Mouse (Mus musculus): ENCODE results near the gene Arhgap17. TPM values are rescaled to one million over a fixed set of nuclear protein-coding genes. Genes with fewer than 3 reads are reported as not detected.

Arhgap17 gene
- total and polyA plus RNA-seq, 2 experiments from 2014 or later = 5.4 to 8.1 TPM

DNA sequence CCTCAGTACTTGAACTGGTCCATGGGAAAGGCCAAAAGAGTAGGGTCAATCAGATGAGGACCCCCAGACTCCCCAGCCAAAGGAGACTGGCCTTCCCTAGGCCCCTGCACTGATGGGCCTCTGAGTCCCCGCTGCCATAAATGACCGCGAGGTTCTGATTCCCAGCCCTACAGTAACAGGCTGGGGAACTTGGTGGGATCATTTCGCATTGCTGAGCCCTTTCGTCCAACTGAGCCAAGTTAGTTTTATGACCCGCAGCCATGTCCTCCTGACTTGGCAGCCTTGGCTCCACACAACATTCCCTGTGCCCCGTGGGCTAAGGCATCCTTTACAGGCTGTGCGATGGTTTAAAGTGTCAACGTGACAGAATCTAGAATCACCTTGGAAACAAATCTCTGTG, 985 bp upstream of the Arhgap17 start:
- ATAC-seq (no peak), DNase-seq (no peak)
- H3K27me3 ChIP-seq (ENCODE audit: insufficient read depth, low read length) = no peaks in the 10 kb centered on the region
- peak overlapping the region; percentile 68; the same call in 1 of the 2 replicates for H3K9ac ChIP-seq
- H3K4me2 ChIP-seq (ENCODE audit: low read depth) = peak overlapping the region; percentile 95
- H3K27ac ChIP-seq (ENCODE audit: low read depth, low read length) = no peak overlapping the region
- WGBS = 42% methylated on average over 9 of the region's 9 CpGs
- no peaks in the 10 kb centered on the region for H3K36me3 ChIP-seq (ENCODE audit: insufficient read depth)
- H3K4me1 ChIP-seq (ENCODE audit: insufficient read depth) = peaks cover 8% of the 10 kb centered on the region; the same call in 1 of the 2 replicates
- TF ChIP-seq CTCF (IDR thresholded peaks at IDR 0.05; ENCODE audit: low read depth) = no peak
- peak overlapping the region; percentile 87 for H3K4me3 ChIP-seq (ENCODE audit: low read depth, low read length)
- H3K9me3 ChIP-seq (ENCODE audit: low read length) = no peaks in the 10 kb centered on the region

DNA sequence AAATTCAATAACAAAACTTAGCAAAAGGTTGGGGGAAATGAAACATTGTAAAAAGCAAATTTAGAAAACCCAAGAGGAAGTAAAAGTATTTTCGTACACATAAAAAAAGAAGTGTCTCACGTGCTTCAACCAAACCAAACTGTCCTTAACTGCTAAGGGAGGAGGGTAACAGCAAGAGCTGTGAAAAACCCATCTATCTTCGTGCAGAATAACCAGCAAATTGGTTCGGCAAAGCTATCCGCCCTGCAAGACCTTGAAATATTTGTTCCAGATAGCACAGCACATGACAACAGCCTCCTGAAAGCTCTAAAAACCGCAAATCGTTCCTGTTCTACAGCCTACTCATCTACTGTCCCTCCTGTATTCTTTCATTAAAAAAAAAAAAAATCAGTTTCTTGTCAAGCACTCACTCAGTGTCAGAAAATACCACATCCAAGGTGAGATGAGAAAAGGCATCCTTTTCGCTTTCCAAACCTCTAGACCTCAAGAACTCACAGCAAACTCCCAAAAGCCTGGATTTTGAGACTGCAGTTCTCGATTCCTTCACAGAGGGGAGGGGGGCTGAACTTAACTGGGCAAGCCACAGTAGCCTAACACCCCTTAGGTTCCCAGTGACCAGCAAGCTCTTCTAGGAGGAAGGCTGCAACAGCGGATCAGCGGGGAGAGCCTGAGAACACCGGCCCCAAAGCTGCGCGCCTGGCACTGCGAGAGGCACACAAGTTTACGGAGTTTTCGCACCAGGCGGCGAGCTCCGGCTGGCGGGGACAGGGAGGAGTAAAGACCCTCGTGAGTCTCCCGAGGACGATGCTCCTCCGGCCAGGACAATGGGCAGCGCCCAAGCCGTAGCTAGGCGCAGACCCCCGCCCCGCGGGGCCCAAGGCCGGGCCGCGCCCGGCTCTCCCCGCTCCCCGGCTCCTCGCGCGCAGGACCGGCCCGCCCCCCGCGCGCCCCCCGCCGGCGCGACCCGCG, 653 bp downstream of the Arhgap17 start:
- 2% methylated on average over 50 of the region's 51 CpGs for WGBS

DNA sequence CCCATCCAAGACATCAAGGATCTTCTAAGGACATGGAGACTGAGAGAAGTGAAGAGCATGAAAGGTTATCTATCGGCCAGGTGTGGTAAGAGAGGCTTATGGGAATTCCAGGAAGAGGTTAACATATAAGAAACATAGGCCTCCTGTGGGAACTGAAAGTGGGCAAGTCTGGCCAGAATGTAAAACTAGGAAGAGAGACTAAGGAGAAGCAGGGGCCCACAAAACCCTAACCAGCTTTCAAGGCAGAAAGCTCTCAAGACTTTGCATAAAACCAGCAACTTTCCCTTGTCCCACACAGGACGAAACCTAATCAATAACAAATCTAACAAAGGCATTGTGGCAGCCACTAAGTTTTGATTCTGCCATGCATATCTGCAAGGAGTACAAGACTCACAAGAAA, 1.5 kb downstream of the Arhgap17 start:
- Histone ChIP-seq H3K27ac (ENCODE audit: low read depth, low read length) (no peak overlapping the region), H3K4me2 (ENCODE audit: low read depth) (peak overlapping the region; percentile 95), H3K9me3 (ENCODE audit: low read length) (no peaks in the 10 kb centered on the region), H3K4me1 (ENCODE audit: insufficient read depth) (peaks cover 8% of the 10 kb centered on the region; the same call in 1 of the 2 replicates), H3K27me3 (ENCODE audit: insufficient read depth, low read length) (no peaks in the 10 kb centered on the region), H3K9ac (no peak overlapping the region), H3K36me3 (ENCODE audit: insufficient read depth) (no peaks in the 10 kb centered on the region), H3K4me3 (ENCODE audit: low read depth, low read length) (no peak overlapping the region)
- 69% methylated on average over 2 of the region's 2 CpGs for WGBS
- DNase-seq (no peak), ATAC-seq (no peak)
- TF ChIP-seq CTCF (IDR thresholded peaks at IDR 0.05; ENCODE audit: low read depth) = no peak

More for the DNA sequence above, 653 bp downstream of the Arhgap17 start:
- peak overlapping the region; percentile 95 for H3K4me2 ChIP-seq (ENCODE audit: low read depth)
- H3K9me3 ChIP-seq (ENCODE audit: low read length) = no peaks in the 10 kb centered on the region
- ATAC-seq = no peak
- H3K9ac ChIP-seq = peak overlapping the region; percentile 68
- peak overlapping the region; percentile 76 for H3K27ac ChIP-seq (ENCODE audit: low read depth, low read length)
- peak overlapping the region; percentile 87 for H3K4me3 ChIP-seq (ENCODE audit: low read depth, low read length)
- TF ChIP-seq CTCF (IDR thresholded peaks at IDR 0.05; ENCODE audit: low read depth) = no peak
- DNase-seq = no peak
- H3K36me3 ChIP-seq (ENCODE audit: insufficient read depth) = no peaks in the 10 kb centered on the region
- no peaks in the 10 kb centered on the region for H3K27me3 ChIP-seq (ENCODE audit: insufficient read depth, low read length)
- H3K4me1 ChIP-seq (ENCODE audit: insufficient read depth) = peaks cover 8% of the 10 kb centered on the region; the same call in 1 of the 2 replicates

DNA sequence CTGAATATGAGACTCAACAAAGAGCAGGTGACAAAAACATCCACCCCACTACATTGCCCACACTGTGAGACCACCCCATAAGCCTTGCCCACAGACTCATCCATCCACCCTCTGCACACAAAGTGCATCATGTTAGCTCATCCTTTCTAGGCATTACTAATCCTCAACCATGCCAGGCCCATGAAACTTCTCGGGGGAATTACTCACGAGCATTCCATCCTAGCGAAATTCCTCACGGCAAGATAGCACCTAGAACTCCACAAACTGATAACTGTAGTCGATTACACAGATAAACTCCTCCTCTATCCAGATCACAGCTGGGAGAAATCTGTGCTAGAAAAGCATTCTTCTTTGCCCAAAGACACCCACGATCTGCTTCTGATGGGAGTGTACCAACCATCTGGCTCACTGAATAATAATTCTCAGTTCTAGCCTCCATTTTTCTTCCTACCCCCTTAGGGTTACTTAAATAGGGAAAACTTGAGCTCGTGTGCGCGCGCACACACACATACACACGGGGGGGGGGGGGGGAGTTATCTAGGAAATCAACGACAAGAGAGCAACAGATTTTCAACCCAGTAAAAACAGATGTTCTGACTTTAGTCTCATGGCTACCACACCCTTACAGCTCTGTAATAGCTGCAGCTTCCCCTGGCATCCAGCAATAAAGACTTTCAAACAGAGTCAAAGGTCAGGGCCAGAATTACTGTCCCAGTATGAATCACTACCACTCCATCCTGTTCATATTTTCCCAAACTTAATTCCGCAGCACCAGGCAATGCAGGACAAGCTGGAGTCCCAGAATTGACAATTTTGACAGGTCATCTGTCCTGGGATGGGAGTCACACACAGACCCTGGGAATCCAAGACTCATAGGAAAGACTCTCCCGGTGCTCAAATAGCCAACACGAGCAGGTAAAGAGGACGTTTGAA, 2.2 kb downstream of the Arhgap17 start:
- ATAC-seq (no peak), DNase-seq (no peak)
- H3K9ac ChIP-seq = no peak overlapping the region
- no peak overlapping the region for H3K4me2 ChIP-seq (ENCODE audit: low read depth)
- 82% methylated on average over 16 of the region's 16 CpGs for WGBS
- TF ChIP-seq CTCF (IDR thresholded peaks at IDR 0.05; ENCODE audit: low read depth) = no peak
- no peak overlapping the region for H3K4me3 ChIP-seq (ENCODE audit: low read depth, low read length)
- H3K27ac ChIP-seq (ENCODE audit: low read depth, low read length) = no peak overlapping the region
- peaks cover 8% of the 10 kb centered on the region; the same call in 1 of the 2 replicates for H3K4me1 ChIP-seq (ENCODE audit: insufficient read depth)
- H3K36me3 ChIP-seq (ENCODE audit: insufficient read depth) = no peaks in the 10 kb centered on the region
- no peaks in the 10 kb centered on the region for H3K27me3 ChIP-seq (ENCODE audit: insufficient read depth, low read length)
- no peaks in the 10 kb centered on the region for H3K9me3 ChIP-seq (ENCODE audit: low read length)

DNA sequence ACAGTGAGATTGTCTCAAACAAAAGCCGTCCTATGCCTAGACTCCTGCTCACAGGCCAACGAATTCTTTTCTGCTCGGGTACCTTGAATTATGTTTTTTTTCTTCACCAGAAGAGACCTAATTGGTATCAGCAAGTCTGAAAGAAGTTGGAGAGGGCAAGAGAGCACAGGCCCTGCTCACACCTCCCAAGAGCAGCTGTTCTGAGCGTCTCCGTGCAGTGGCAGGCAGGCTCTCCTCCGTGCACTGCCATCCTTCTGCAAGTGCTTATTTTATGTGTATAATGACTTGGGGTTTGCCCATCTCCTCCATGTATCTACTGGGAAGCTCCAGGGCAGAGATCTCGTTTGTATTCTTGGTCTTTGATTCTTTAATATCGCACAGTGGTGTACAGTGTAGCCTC, 2.9 kb downstream of the Arhgap17 start:
- H3K9ac ChIP-seq = no peak overlapping the region
- no peak for TF ChIP-seq CTCF (IDR thresholded peaks at IDR 0.05; ENCODE audit: low read depth)
- 58% methylated on average over 8 of the region's 8 CpGs for WGBS
- ATAC-seq = no peak
- H3K36me3 ChIP-seq (ENCODE audit: insufficient read depth) = no peaks in the 10 kb centered on the region
- no peak overlapping the region for H3K27ac ChIP-seq (ENCODE audit: low read depth, low read length)
- no peak overlapping the region for H3K4me3 ChIP-seq (ENCODE audit: low read depth, low read length)
- no peak for DNase-seq
- H3K4me1 ChIP-seq (ENCODE audit: insufficient read depth) = peaks cover 8% of the 10 kb centered on the region; the same call in 1 of the 2 replicates
- H3K4me2 ChIP-seq (ENCODE audit: low read depth) = no peak overlapping the region
- H3K27me3 ChIP-seq (ENCODE audit: insufficient read depth, low read length) = no peaks in the 10 kb centered on the region
- no peaks in the 10 kb centered on the region for H3K9me3 ChIP-seq (ENCODE audit: low read length)

DNA sequence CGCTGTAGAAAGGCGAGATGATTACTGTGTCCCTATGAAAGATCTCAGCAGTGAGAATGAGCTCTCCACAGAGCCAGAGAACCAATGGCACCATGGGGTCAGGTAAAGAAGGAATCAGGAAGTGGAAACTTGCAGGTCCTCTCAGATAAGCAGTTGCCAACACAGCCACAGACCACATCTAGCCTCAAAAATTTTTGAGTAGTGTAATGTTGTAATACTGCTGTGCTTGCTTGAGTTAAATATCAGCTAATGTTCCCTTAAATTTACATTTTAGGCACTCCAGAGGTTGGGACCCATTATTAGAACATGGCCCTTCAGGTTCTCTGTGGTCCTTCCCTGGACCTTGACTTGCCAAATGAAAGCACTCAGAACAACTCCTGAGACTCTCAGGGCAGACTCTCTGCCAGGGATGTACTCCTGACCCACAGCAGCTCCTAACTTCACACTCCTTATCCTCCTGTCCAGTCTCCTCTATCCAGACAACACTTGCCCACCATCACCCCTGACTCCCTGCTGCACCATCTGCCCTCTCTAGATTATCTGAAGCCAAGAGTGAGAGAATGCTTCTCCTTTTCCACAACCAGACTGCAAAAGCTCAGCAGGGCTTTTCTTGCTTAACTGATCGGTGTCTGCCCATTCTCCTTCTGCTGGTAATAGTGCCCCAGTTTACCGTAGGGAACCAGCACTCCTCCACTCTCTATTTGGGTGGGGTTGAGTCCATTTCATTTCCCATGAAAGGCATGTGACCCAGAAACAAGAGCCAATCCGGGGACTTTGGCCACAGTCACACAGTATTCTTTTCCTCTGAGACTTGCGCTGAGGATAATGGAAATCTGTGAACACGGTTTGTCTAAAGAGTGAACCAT, 3.6 kb downstream of the Arhgap17 start:
- DNase-seq (no peak), ATAC-seq (no peak)
- WGBS = 73% methylated on average over 7 of the region's 7 CpGs
- Histone ChIP-seq H3K4me3 (ENCODE audit: low read depth, low read length) (no peak overlapping the region), H3K4me2 (ENCODE audit: low read depth) (no peak overlapping the region), H3K27me3 (ENCODE audit: insufficient read depth, low read length) (no peaks in the 10 kb centered on the region), H3K9me3 (ENCODE audit: low read length) (no peaks in the 10 kb centered on the region), H3K36me3 (ENCODE audit: insufficient read depth) (no peaks in the 10 kb centered on the region), H3K4me1 (ENCODE audit: insufficient read depth) (peaks cover 8% of the 10 kb centered on the region; the same call in 1 of the 2 replicates), H3K27ac (ENCODE audit: low read depth, low read length) (no peak overlapping the region), H3K9ac (no peak overlapping the region)
- TF ChIP-seq CTCF (IDR thresholded peaks at IDR 0.05; ENCODE audit: low read depth) = no peak

All from forebrain, postnatal 0 days (tissue).